Mouse (Mus musculus) bone marrow macrophage, adult 2 months (primary cell): ENCODE data around the gene Atp6v0e. TPM values are rescaled to one million over a fixed set of nuclear protein-coding genes. Genes with fewer than 3 reads are reported as not detected.
A peak's percentile ranks its signal among the peaks of the same experiment; 100 is the strongest.

Source experiments
- H3K27ac ChIP-seq: 2 replicates; pipeline ENCODE4 v1.5.1; 2012; ENCODE audit warnings: low read depth, low read length; ENCODE audit not compliant: insufficient read depth
- H3K4me1 ChIP-seq: 2 replicates; pipeline ENCODE4 v1.6.1; 2012; ENCODE audit warnings: low read length; ENCODE audit not compliant: control insufficient read depth, insufficient read depth
- H3K4me3 ChIP-seq: 2 replicates; pipeline ENCODE4 v1.5.1; 2012; ENCODE audit warnings: mild to moderate bottlenecking, low read length, moderate library complexity; ENCODE audit not compliant: insufficient read depth
- CTCF ChIP-seq: IDR thresholded peaks from 2 replicates; pipeline ENCODE4 v1.5.1; 2012; ENCODE audit warnings: low read depth, mild to moderate bottlenecking, low read length, moderate library complexity
- POLR2A ChIP-seq: IDR thresholded peaks from 2 replicates; pipeline ENCODE4 v1.6.1; 2012; ENCODE audit warnings: mild to moderate bottlenecking, low read depth, low read length, borderline replicate concordance
- polyA plus RNA-seq: library from polyadenylated mRNA; stranded (reverse); fragments of >200 nt; gene quantifications from 2 replicates; pipeline ENCODE4 v1.2.4, GENCODE M21; 2012; ENCODE audit not compliant: missing spikeins, insufficient read depth, insufficient read length

The Atp6v0e gene
- 298 and 337 TPM in 2 replicates for polyA plus RNA-seq

- 0 out of 2 replicates have a peak, but pooled peaks have one; percentile 39 for TF ChIP-seq POLR2A
- TF ChIP-seq CTCF = peak; percentile 77
- peak within 1 kb of the TSS; percentile 8; the same call in 1 of the 2 replicates for H3K27ac ChIP-seq
- peaks cover 12% of the 10 kb centered on the region for H3K4me1 ChIP-seq
- H3K4me3 ChIP-seq = peak within 1 kb of the TSS; percentile 68
Observed at GRCm38 (mm10) chr17:26662978-26663683, at the start of gene Atp6v0e. Gene Atp6v0e, plus strand, starts transcription at chr17:26663231.

GRCm38 (mm10) chr17:26614286-26614685, 48.7 kb upstream of the Atp6v0e start:
- no peak overlapping the region for H3K27ac ChIP-seq
- no peak overlapping the region for H3K4me3 ChIP-seq
- no peak for TF ChIP-seq CTCF
- no peak for TF ChIP-seq POLR2A
- H3K4me1 ChIP-seq = peaks cover 19% of the 10 kb centered on the region

GRCm38 (mm10) chr17:26614708-26615486, 48.1 kb upstream of the Atp6v0e start:
- H3K4me1 ChIP-seq = peaks cover 13% of the 10 kb centered on the region
- TF ChIP-seq CTCF = no peak
- TF ChIP-seq POLR2A = no peak
- H3K4me3 ChIP-seq = no peak overlapping the region
- H3K27ac ChIP-seq = no peak overlapping the region

GRCm38 (mm10) chr17:26616696-26617095, 46.3 kb upstream of the Atp6v0e start:
- no peak overlapping the region for H3K4me3 ChIP-seq
- no peak overlapping the region for H3K27ac ChIP-seq
- H3K4me1 ChIP-seq = peaks cover 6% of the 10 kb centered on the region
- TF ChIP-seq CTCF (no peak), POLR2A (no peak)

GRCm38 (mm10) chr17:26618498-26618897, 44.5 kb upstream of the Atp6v0e start:
- H3K4me1 ChIP-seq = peaks cover 6% of the 10 kb centered on the region
- no peak overlapping the region for H3K27ac ChIP-seq

GRCm38 (mm10) chr17:26619577-26619976, 43.5 kb upstream of the Atp6v0e start:
- Histone ChIP-seq H3K4me3 (no peak overlapping the region), H3K4me1 (peaks cover 6% of the 10 kb centered on the region), H3K27ac (no peak overlapping the region)
- TF ChIP-seq POLR2A = no peak
- TF ChIP-seq CTCF = no peak

More at GRCm38 (mm10) chr17:26618498-26618897, 44.5 kb upstream of the Atp6v0e start:
- TF ChIP-seq POLR2A (no peak), CTCF (no peak)
- H3K4me3 ChIP-seq = no peak overlapping the region

GRCm38 (mm10) chr17:26620292-26620691, 42.7 kb upstream of the Atp6v0e start:
- TF ChIP-seq CTCF = no peak
- no peak for TF ChIP-seq POLR2A
- H3K27ac ChIP-seq = no peak overlapping the region
- H3K4me3 ChIP-seq = no peak overlapping the region
- H3K4me1 ChIP-seq = peaks cover 6% of the 10 kb centered on the region

- TF ChIP-seq POLR2A (no peak), CTCF (no peak)
- H3K4me1 ChIP-seq = peaks cover 6% of the 10 kb centered on the region
- no peak overlapping the region for H3K4me3 ChIP-seq
- no peak overlapping the region for H3K27ac ChIP-seq
Observed at GRCm38 (mm10) chr17:26620786-26621766, 42.0 kb upstream of the Atp6v0e start.

GRCm38 (mm10) chr17:26621912-26622311, 41.1 kb upstream of the Atp6v0e start:
- no peak overlapping the region for H3K4me3 ChIP-seq
- no peak for TF ChIP-seq CTCF
- TF ChIP-seq POLR2A = no peak
- no peak overlapping the region for H3K27ac ChIP-seq
- peaks cover 8% of the 10 kb centered on the region for H3K4me1 ChIP-seq
